Mouse (Mus musculus) forebrain, embryonic 10.5 days (tissue): ENCODE results near the gene Alb. TPM values are rescaled to one million over a fixed set of nuclear protein-coding genes. Genes with fewer than 3 reads are reported as not detected.

Source experiments
- DNase-seq: peaks from one replicate; pipeline ENCODE4 v3.0.0-alpha.2; 2017; ENCODE audit warnings: low spot score; ENCODE audit errors: extremely low spot score
- H3K27ac ChIP-seq: fragments of 300-500 bp; sonication (generic); 2 replicates; pipeline ENCODE4 v1.5.1; 2016; ENCODE audit warnings: mild to moderate bottlenecking
- H3K27me3 ChIP-seq: fragments of 300-500 bp; sonication (generic); 2 replicates; pipeline ENCODE4 v1.6.1; 2016; ENCODE audit warnings: mild to moderate bottlenecking; ENCODE audit not compliant: poor library complexity, severe bottlenecking
- H3K36me3 ChIP-seq: fragments of 300-500 bp; sonication (generic); replicated peaks from 2 replicates; pipeline ENCODE4 v1.6.1; 2016; ENCODE audit warnings: mild to moderate bottlenecking, moderate library complexity
- H3K4me1 ChIP-seq: fragments of 300-500 bp; sonication (generic); 2 replicates; pipeline ENCODE4 v1.6.1; 2016
- H3K4me3 ChIP-seq: fragments of 300-500 bp; sonication (generic); 2 replicates; pipeline ENCODE4 v1.5.1; 2016; ENCODE audit warnings: mild to moderate bottlenecking, moderate library complexity
- H3K9me3 ChIP-seq: fragments of 300-500 bp; sonication (generic); 2 replicates; pipeline ENCODE4 v1.6.1; 2016; ENCODE audit warnings: mild to moderate bottlenecking, moderate library complexity
- WGBS: fragments of 180-500 bp; shearing (Covaris S2); methylation state at CpG from one replicate; pipeline ENCODE4 v1.1.7; 2016; 5-methylcytosine and 5-hydroxymethylcytosine counted together
- polyA plus RNA-seq: library from polyadenylated mRNA; unstranded; fragments of >200 nt; fragmentation: Nextera tagmentation; extraction: Ambion mirVana; gene quantifications from 2 replicates; pipeline ENCODE4 v1.2.1, GENCODE M21; 2016

Alb gene
- polyA plus RNA-seq, 1 experiment from 2014 or later, result not detected

DNA sequence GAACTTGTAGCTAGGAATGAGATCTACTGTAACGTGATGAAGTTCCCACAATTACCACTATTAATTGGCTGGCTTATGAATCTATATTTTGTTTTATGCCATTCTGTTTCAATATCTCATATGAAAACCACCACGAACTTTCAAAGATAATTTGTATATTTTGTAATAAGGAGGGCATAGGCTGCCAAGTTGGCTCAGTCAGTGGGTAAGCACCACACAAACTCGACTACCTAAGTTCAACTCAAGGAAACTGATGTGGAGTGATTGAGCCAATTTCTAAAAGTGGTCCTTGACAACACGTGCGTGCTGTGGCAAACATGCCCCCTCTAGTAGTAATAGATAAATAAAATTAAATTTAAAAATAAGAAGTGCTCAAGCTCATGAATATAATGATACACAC is 41.1 kb downstream of the Alb start:
- H3K27ac ChIP-seq, result no peak overlapping the region
- H3K9me3 ChIP-seq, result no peaks in the 10 kb centered on the region
- 86% methylated on average over 5 of the region's 5 CpGs for WGBS
- no peaks in the 10 kb centered on the region for H3K27me3 ChIP-seq
- H3K4me1 ChIP-seq, result no peaks in the 10 kb centered on the region
- no peak overlapping the region for H3K4me3 ChIP-seq
- no peaks in the 10 kb centered on the region for H3K36me3 ChIP-seq
- DNase-seq, result no peak

DNA sequence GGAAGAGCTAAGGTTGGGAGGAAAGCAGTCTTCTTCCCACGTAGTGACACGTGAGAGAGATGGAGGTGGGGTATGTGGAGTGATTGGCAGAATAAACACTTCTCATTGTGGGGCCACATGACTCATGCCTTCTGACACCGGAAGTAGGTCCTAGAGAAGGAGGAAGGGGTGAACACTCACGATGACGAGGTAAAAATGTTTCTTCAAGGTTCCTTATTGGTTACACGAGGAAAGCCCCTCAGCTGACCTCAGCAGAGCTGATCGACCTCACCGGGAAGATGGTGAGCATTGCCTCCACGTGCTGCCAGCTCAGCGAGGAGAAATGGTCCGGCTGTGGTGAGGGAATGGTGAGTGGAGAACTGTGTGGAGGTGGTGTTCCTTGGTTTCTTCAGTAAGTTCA is 44.0 kb downstream of the Alb start:
- Histone ChIP-seq H3K27ac (no peak overlapping the region), H3K9me3 (no peaks in the 10 kb centered on the region), H3K4me3 (no peak overlapping the region), H3K4me1 (peaks cover 5% of the 10 kb centered on the region; the same call in 1 of the 2 replicates), H3K36me3 (no peaks in the 10 kb centered on the region), H3K27me3 (no peaks in the 10 kb centered on the region)
- DNase-seq, result no peak
- WGBS, result 88% methylated on average over 11 of the region's 11 CpGs

DNA sequence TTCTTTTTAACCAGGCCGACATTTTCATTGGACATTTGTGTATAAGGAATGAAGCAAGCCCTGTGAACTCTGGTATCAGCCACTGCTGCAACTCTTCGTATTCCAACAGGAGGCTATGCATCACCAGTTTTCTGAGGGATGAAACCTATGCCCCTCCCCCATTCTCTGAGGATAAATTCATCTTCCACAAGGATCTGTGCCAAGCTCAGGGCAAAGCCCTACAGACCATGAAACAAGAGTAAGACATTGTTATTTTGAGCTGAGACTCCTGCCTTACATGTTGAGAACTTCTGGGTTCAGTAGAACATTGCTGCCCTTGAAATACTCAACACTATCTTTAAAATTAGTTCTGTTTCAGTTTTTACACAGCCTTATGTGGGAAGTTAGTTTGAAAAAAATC is 45.8 kb downstream of the Alb start:
- Histone ChIP-seq H3K9me3 (no peaks in the 10 kb centered on the region), H3K27ac (no peak overlapping the region), H3K4me1 (peaks cover 5% of the 10 kb centered on the region; the same call in 1 of the 2 replicates), H3K4me3 (no peak overlapping the region), H3K36me3 (no peaks in the 10 kb centered on the region), H3K27me3 (no peaks in the 10 kb centered on the region)
- WGBS, result 83% methylated on average over 2 of the region's 2 CpGs
- DNase-seq, result no peak

GRCm38 (mm10) chr5:90507411-90507949 is 46.8 kb downstream of the Alb start:
- Histone ChIP-seq H3K36me3 (no peaks in the 10 kb centered on the region), H3K4me3 (no peak overlapping the region), H3K27ac (no peak overlapping the region), H3K4me1 (peaks cover 5% of the 10 kb centered on the region; the same call in 1 of the 2 replicates), H3K27me3 (no peaks in the 10 kb centered on the region), H3K9me3 (no peaks in the 10 kb centered on the region)
- DNase-seq, result no peak
- WGBS, result 48% methylated on average over 13 of the region's 13 CpGs

GRCm38 (mm10) chr5:90509828-90510592 is 49.3 kb downstream of the Alb start:
- H3K4me3 ChIP-seq, result no peak overlapping the region
- H3K27ac ChIP-seq, result no peak overlapping the region
- WGBS, result 93% methylated on average over 5 of the region's 5 CpGs
- H3K36me3 ChIP-seq, result no peaks in the 10 kb centered on the region
- peaks cover 5% of the 10 kb centered on the region; the same call in 1 of the 2 replicates for H3K4me1 ChIP-seq
- H3K27me3 ChIP-seq, result no peaks in the 10 kb centered on the region
- no peak for DNase-seq
- no peaks in the 10 kb centered on the region for H3K9me3 ChIP-seq

GRCm38 (mm10) chr5:90512288-90512955 is 51.7 kb downstream of the Alb start:
- Histone ChIP-seq H3K36me3 (no peaks in the 10 kb centered on the region), H3K9me3 (no peaks in the 10 kb centered on the region), H3K27me3 (no peaks in the 10 kb centered on the region), H3K4me3 (no peak overlapping the region), H3K27ac (no peak overlapping the region), H3K4me1 (peaks cover 4% of the 10 kb centered on the region; the same call in 1 of the 2 replicates)
- 82% methylated on average over 6 of the region's 6 CpGs for WGBS
- no peak for DNase-seq

- Histone ChIP-seq H3K36me3 (no peaks in the 10 kb centered on the region), H3K4me1 (no peaks in the 10 kb centered on the region), H3K27me3 (no peaks in the 10 kb centered on the region), H3K9me3 (no peaks in the 10 kb centered on the region), H3K4me3 (no peak overlapping the region), H3K27ac (no peak overlapping the region)
- WGBS, result 92% methylated on average over 6 of the region's 6 CpGs
- DNase-seq, result no peak
Measured at GRCm38 (mm10) chr5:90515561-90515960, 54.9 kb downstream of the Alb start.

- H3K4me3 ChIP-seq, result no peak within 1 kb of the TSS
- no peak within 1 kb of the TSS for H3K27ac ChIP-seq
- no peaks in the 10 kb centered on the region for H3K36me3 ChIP-seq
- H3K9me3 ChIP-seq, result no peaks in the 10 kb centered on the region
- no peaks in the 10 kb centered on the region for H3K27me3 ChIP-seq
- H3K4me1 ChIP-seq, result no peaks in the 10 kb centered on the region
- no peak for DNase-seq
- 92% methylated on average over 6 of the region's 6 CpGs for WGBS
Measured at GRCm38 (mm10) chr5:90518356-90519100, 57.8 kb downstream of the Alb start, which contains the start of gene Afm. Gene Afm, plus strand, starts transcription at chr5:90518932.

Other genes starting within 250 kb of the Alb start
- gene Cox18, start 236.9 kb upstream of the Alb start, polyA plus RNA-seq, result 35.9 and 41.4 TPM in 2 replicates
- gene Ankrd17, start 94.3 kb upstream of the Alb start, polyA plus RNA-seq, result 22.0 and 24.0 TPM in 2 replicates
- 6.2 and 8.8 TPM in 2 replicates for gene Gm9958, start 93.7 kb upstream of the Alb start, polyA plus RNA-seq
- 0.11 TPM in 1 of 2 replicates, not detected in the other for gene Afp, start 29.8 kb downstream of the Alb start, polyA plus RNA-seq
- gene Afm, start 58.0 kb downstream of the Alb start, polyA plus RNA-seq, result not detected in 2 replicates
- gene 5830473C10Rik, start 100.2 kb downstream of the Alb start, polyA plus RNA-seq, result 0.06 TPM in 1 of 2 replicates, not detected in the other
- 0.09 and 0.23 TPM in 2 replicates for gene Rassf6, start 179.8 kb downstream of the Alb start, polyA plus RNA-seq